Mouse (Mus musculus): Measurements from ENCODE around the gene Ap1m1. TPM values are rescaled to one million over a fixed set of nuclear protein-coding genes. Genes with fewer than 3 reads are reported as not detected.

Gene Ap1m1
- total and polyA plus RNA-seq, 2 experiments, result 7.9 to 38.9 TPM

GRCm38 (mm10) chr8:72260585-72260984 lies 20.8 kb downstream of the Ap1m1 start:
- no peak for TF ChIP-seq CTCF (IDR thresholded peaks at IDR 0.05; ENCODE audit: low read depth, low read length)
- TF ChIP-seq POLR2A (IDR thresholded peaks at IDR 0.05; ENCODE audit: extremely low read depth, insufficient read depth, low read length), result no peak
- no peak for DNase-seq (ENCODE audit: extremely low read depth, low read depth, low spot score)
- peaks cover 4% of the 10 kb centered on the region for H3K4me1 ChIP-seq (ENCODE audit: control insufficient read depth, insufficient read depth, low read length)
- H3K27me3 ChIP-seq (ENCODE audit: control insufficient read depth, insufficient read depth, low read length), result no peaks in the 10 kb centered on the region
- H3K79me2 ChIP-seq (ENCODE audit: control insufficient read depth, insufficient read depth, low read length), result no peaks in the 10 kb centered on the region
- no peak overlapping the region for H3K9ac ChIP-seq (ENCODE audit: low read depth, low read length)
- H3K27ac ChIP-seq (replicated peaks; ENCODE audit: insufficient read depth, low read depth, low read length), result no peak overlapping the region
- 49% methylated on average over 4 of the region's 4 CpGs for WGBS
- no peak overlapping the region for H3K4me3 ChIP-seq (ENCODE audit: insufficient read depth, low read depth, low read length)
- no peaks in the 10 kb centered on the region for H3K36me3 ChIP-seq (ENCODE audit: control insufficient read depth, insufficient read depth, low read length)

GRCm38 (mm10) chr8:72261019-72261418 lies 21.2 kb downstream of the Ap1m1 start:
- DNase-seq (ENCODE audit: extremely low read depth, low read depth, low spot score), result no peak
- Histone ChIP-seq H3K9ac (ENCODE audit: low read depth, low read length) (no peak overlapping the region), H3K4me1 (ENCODE audit: control insufficient read depth, insufficient read depth, low read length) (peaks cover 4% of the 10 kb centered on the region), H3K36me3 (ENCODE audit: control insufficient read depth, insufficient read depth, low read length) (no peaks in the 10 kb centered on the region), H3K27me3 (ENCODE audit: control insufficient read depth, insufficient read depth, low read length) (no peaks in the 10 kb centered on the region), H3K79me2 (ENCODE audit: control insufficient read depth, insufficient read depth, low read length) (no peaks in the 10 kb centered on the region), H3K27ac (replicated peaks; ENCODE audit: insufficient read depth, low read depth, low read length) (no peak overlapping the region), H3K4me3 (ENCODE audit: insufficient read depth, low read depth, low read length) (no peak overlapping the region)
- 83% methylated on average over 2 of the region's 2 CpGs for WGBS
- TF ChIP-seq CTCF (IDR thresholded peaks at IDR 0.05; ENCODE audit: low read depth, low read length) (peak; percentile 61), POLR2A (IDR thresholded peaks at IDR 0.05; ENCODE audit: extremely low read depth, insufficient read depth, low read length) (no peak)

- no peak for DNase-seq (ENCODE audit: extremely low read depth, low read depth, low spot score)
- H3K4me1 ChIP-seq (ENCODE audit: control insufficient read depth, insufficient read depth, low read length), result peaks cover 4% of the 10 kb centered on the region
- H3K36me3 ChIP-seq (ENCODE audit: control insufficient read depth, insufficient read depth, low read length), result no peaks in the 10 kb centered on the region
- H3K9ac ChIP-seq (ENCODE audit: low read depth, low read length), result no peak overlapping the region
- H3K27me3 ChIP-seq (ENCODE audit: control insufficient read depth, insufficient read depth, low read length), result no peaks in the 10 kb centered on the region
- no peak for TF ChIP-seq CTCF (IDR thresholded peaks at IDR 0.05; ENCODE audit: low read depth, low read length)
- TF ChIP-seq POLR2A (IDR thresholded peaks at IDR 0.05; ENCODE audit: extremely low read depth, insufficient read depth, low read length), result no peak
- H3K4me3 ChIP-seq (ENCODE audit: insufficient read depth, low read depth, low read length), result no peak overlapping the region
- no peak overlapping the region for H3K27ac ChIP-seq (replicated peaks; ENCODE audit: insufficient read depth, low read depth, low read length)
- no peaks in the 10 kb centered on the region for H3K79me2 ChIP-seq (ENCODE audit: control insufficient read depth, insufficient read depth, low read length)
These were observed 21.6 kb downstream of the Ap1m1 start for GRCm38 (mm10) chr8:72261431-72261830.

GRCm38 (mm10) chr8:72261872-72262271 lies 22.1 kb downstream of the Ap1m1 start:
- Histone ChIP-seq H3K4me3 (ENCODE audit: insufficient read depth, low read depth, low read length) (no peak overlapping the region), H3K9ac (ENCODE audit: low read depth, low read length) (no peak overlapping the region), H3K79me2 (ENCODE audit: control insufficient read depth, insufficient read depth, low read length) (no peaks in the 10 kb centered on the region), H3K27ac (replicated peaks; ENCODE audit: insufficient read depth, low read depth, low read length) (no peak overlapping the region), H3K36me3 (ENCODE audit: control insufficient read depth, insufficient read depth, low read length) (no peaks in the 10 kb centered on the region), H3K4me1 (ENCODE audit: control insufficient read depth, insufficient read depth, low read length) (peaks cover 4% of the 10 kb centered on the region), H3K27me3 (ENCODE audit: control insufficient read depth, insufficient read depth, low read length) (no peaks in the 10 kb centered on the region)
- TF ChIP-seq CTCF (IDR thresholded peaks at IDR 0.05; ENCODE audit: low read depth, low read length) (peak; percentile 60), POLR2A (IDR thresholded peaks at IDR 0.05; ENCODE audit: extremely low read depth, insufficient read depth, low read length) (no peak)
- DNase-seq (ENCODE audit: extremely low read depth, low read depth, low spot score), result no peak
- WGBS, result 74% methylated on average over 5 of the region's 5 CpGs

- WGBS, result 94% methylated on average over 2 of the region's 2 CpGs
- DNase-seq (ENCODE audit: extremely low read depth, low read depth, low spot score), result no peak
- Histone ChIP-seq H3K9ac (ENCODE audit: low read depth, low read length) (no peak overlapping the region), H3K4me3 (ENCODE audit: insufficient read depth, low read depth, low read length) (no peak overlapping the region), H3K27ac (replicated peaks; ENCODE audit: insufficient read depth, low read depth, low read length) (no peak overlapping the region), H3K27me3 (ENCODE audit: control insufficient read depth, insufficient read depth, low read length) (no peaks in the 10 kb centered on the region), H3K79me2 (ENCODE audit: control insufficient read depth, insufficient read depth, low read length) (no peaks in the 10 kb centered on the region), H3K36me3 (ENCODE audit: control insufficient read depth, insufficient read depth, low read length) (no peaks in the 10 kb centered on the region), H3K4me1 (ENCODE audit: control insufficient read depth, insufficient read depth, low read length) (peaks cover 4% of the 10 kb centered on the region)
- no peak for TF ChIP-seq CTCF (IDR thresholded peaks at IDR 0.05; ENCODE audit: low read depth, low read length)
- TF ChIP-seq POLR2A (IDR thresholded peaks at IDR 0.05; ENCODE audit: extremely low read depth, insufficient read depth, low read length), result no peak
These were observed 22.9 kb downstream of the Ap1m1 start for GRCm38 (mm10) chr8:72262756-72263155.

GRCm38 (mm10) chr8:72263451-72263850 lies 23.6 kb downstream of the Ap1m1 start:
- peak; percentile 57 for DNase-seq (ENCODE audit: extremely low read depth, low read depth, low spot score)
- no peak overlapping the region for H3K4me3 ChIP-seq (ENCODE audit: insufficient read depth, low read depth, low read length)
- 11% methylated on average over 7 of the region's 7 CpGs for WGBS

More at GRCm38 (mm10) chr8:72263451-72263850, 23.6 kb downstream of the Ap1m1 start:
- no peaks in the 10 kb centered on the region for H3K36me3 ChIP-seq (ENCODE audit: control insufficient read depth, insufficient read depth, low read length)
- H3K27me3 ChIP-seq (ENCODE audit: control insufficient read depth, insufficient read depth, low read length), result no peaks in the 10 kb centered on the region
- H3K4me1 ChIP-seq (ENCODE audit: control insufficient read depth, insufficient read depth, low read length), result peaks cover 4% of the 10 kb centered on the region
- no peak overlapping the region for H3K9ac ChIP-seq (ENCODE audit: low read depth, low read length)
- TF ChIP-seq CTCF (IDR thresholded peaks at IDR 0.05; ENCODE audit: low read depth, low read length), result no peak
- TF ChIP-seq POLR2A (IDR thresholded peaks at IDR 0.05; ENCODE audit: extremely low read depth, insufficient read depth, low read length), result no peak
- H3K79me2 ChIP-seq (ENCODE audit: control insufficient read depth, insufficient read depth, low read length), result no peaks in the 10 kb centered on the region
- H3K27ac ChIP-seq (replicated peaks; ENCODE audit: insufficient read depth, low read depth, low read length), result no peak overlapping the region

All from liver, adult 2 months (tissue).